Mouse (Mus musculus) liver, embryonic 14.5 days (tissue): Measurements from ENCODE around the gene Epha4.

Experiments used
- CTCF ChIP-seq: IDR thresholded peaks from 2 replicates; pipeline ENCODE4 v1.5.1; 2016; ENCODE audit warnings: antibody characterized with exemption, low read depth, control low read depth
- EP300 ChIP-seq: IDR thresholded peaks from 2 replicates; pipeline ENCODE4 v1.6.1; 2016; ENCODE audit warnings: antibody characterized with exemption, low read depth

- TF ChIP-seq CTCF (no peak), EP300 (peak; percentile 37; the same call in 1 of the 2 replicates)
Observed at GRCm38 (mm10) chr1:77369255-77369837, 145.5 kb downstream of the Epha4 start.
